Mouse (Mus musculus): Measurements from ENCODE around the gene Tpm1. TPM values are rescaled to one million over a fixed set of nuclear protein-coding genes. Genes with fewer than 3 reads are reported as not detected.
A peak's percentile ranks its signal among the peaks of the same experiment; 100 is the strongest.

Gene Tpm1
- total and polyA plus RNA-seq, 2 experiments: 16.1 to 35.0 TPM

DNA sequence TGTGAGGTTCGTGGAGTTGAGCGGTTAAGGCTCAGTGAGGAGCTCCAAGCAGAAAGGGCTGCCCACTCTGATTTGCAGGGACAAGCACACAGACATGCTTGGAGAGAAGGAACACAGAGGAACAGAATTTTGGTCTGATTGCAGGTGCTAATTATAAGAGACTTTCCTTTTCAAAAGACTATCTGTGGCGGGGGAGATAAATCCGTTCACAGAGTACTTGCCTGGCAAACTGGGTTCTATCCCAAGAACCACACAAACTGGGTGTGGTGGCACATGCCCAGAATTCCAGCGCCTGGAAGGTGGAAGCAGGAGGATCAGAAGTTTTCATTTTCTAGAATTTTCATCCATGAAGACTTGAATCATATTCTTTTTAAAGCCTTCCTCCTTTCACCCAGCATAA is 72.1 kb downstream of the Tpm1 start:
- Histone ChIP-seq H3K27ac (replicated peaks; ENCODE audit: insufficient read depth, low read depth, low read length) (no peak overlapping the region), H3K36me3 (ENCODE audit: control insufficient read depth, insufficient read depth, low read length) (no peaks in the 10 kb centered on the region), H3K27me3 (ENCODE audit: control insufficient read depth, insufficient read depth, low read length) (no peaks in the 10 kb centered on the region), H3K79me2 (ENCODE audit: control insufficient read depth, insufficient read depth, low read length) (no peaks in the 10 kb centered on the region; the same call in 1 of the 2 replicates), H3K9ac (ENCODE audit: low read depth, low read length) (no peak overlapping the region), H3K4me1 (ENCODE audit: control insufficient read depth, insufficient read depth, low read length) (no peaks in the 10 kb centered on the region), H3K4me3 (ENCODE audit: insufficient read depth, low read depth, low read length) (no peak overlapping the region)
- 82% methylated on average over 5 of the region's 5 CpGs for WGBS
- no peak for DNase-seq (ENCODE audit: extremely low read depth, low read depth, low spot score)
- no peak for TF ChIP-seq POLR2A (IDR thresholded peaks at IDR 0.05; ENCODE audit: extremely low read depth, insufficient read depth, low read length)
- no peak for TF ChIP-seq CTCF (IDR thresholded peaks at IDR 0.05; ENCODE audit: low read depth, low read length)

DNA sequence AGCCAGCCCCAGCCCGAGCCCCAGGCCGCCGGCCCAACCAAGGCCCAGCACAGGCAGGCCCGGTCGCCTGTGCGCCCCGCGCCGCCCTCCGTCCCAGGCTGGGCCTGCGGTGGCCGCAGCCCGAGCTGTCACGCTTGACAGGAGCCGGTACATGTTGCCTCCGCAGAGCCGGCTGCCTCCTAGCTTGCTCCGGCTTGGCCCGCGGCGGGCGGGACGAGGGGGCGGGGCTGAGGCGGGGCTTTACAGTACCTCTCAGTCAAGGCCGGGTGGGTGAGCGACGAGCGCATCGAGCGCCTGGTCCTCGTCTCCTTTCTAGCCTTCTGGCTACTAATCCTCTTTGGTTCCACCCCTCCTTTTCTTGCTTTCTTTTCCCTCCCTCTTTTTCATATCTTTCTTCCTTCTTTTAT is 74.0 kb downstream of the Tpm1 start, which contains the start of gene Lactb:
Gene Lactb (minus strand): TSS at position 246 of the 407 bp plus-strand sequence.
- TF ChIP-seq POLR2A (IDR thresholded peaks at IDR 0.05; ENCODE audit: extremely low read depth, insufficient read depth, low read length): peak; percentile 76
- TF ChIP-seq CTCF (IDR thresholded peaks at IDR 0.05; ENCODE audit: low read depth, low read length): no peak
- H3K27ac ChIP-seq (replicated peaks; ENCODE audit: insufficient read depth, low read depth, low read length): peak within 1 kb of the TSS; percentile 87
- H3K79me2 ChIP-seq (ENCODE audit: control insufficient read depth, insufficient read depth, low read length): no peaks in the 10 kb centered on the region; the same call in 1 of the 2 replicates
- WGBS: under 1% methylated on average over 32 of the region's 32 CpGs
- H3K27me3 ChIP-seq (ENCODE audit: control insufficient read depth, insufficient read depth, low read length): no peaks in the 10 kb centered on the region
- peak; percentile 68 for DNase-seq (ENCODE audit: extremely low read depth, low read depth, low spot score)
- peaks cover 5% of the 10 kb centered on the region; the same call in 1 of the 2 replicates for H3K36me3 ChIP-seq (ENCODE audit: control insufficient read depth, insufficient read depth, low read length)
- peak within 1 kb of the TSS; percentile 91 for H3K9ac ChIP-seq (ENCODE audit: low read depth, low read length)
- H3K4me3 ChIP-seq (ENCODE audit: insufficient read depth, low read depth, low read length): peak within 1 kb of the TSS; percentile 80
- H3K4me1 ChIP-seq (ENCODE audit: control insufficient read depth, insufficient read depth, low read length): no peaks in the 10 kb centered on the region

DNA sequence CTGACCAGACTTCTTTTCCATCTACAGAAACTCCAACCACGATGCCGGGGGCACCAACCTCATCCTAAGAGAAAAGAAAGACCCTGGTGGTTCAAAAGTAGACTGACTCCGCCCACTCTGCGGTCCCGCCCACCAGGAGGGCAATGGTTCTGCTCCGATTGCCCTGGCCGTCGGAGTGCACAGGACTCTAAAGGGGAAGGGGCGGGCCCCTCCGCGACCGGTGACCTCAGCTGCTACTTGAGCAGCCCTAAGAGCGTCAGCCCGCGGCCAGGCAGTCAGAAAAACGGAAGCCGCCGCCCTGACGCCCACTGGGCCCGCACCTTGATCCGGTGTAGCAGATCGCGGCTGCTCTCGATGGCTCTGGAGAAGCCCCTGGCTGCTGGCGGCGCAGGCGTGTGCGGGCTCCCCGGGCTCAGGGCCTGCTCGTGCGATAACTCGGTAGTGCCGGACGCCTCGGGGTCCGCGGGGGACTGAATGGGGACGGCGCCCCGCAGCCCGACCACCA is 74.4 kb downstream of the Tpm1 start:
- peak overlapping the region; percentile 91 for H3K9ac ChIP-seq (ENCODE audit: low read depth, low read length)
- no peaks in the 10 kb centered on the region for H3K4me1 ChIP-seq (ENCODE audit: control insufficient read depth, insufficient read depth, low read length)
- peak; percentile 81 for DNase-seq (ENCODE audit: extremely low read depth, low read depth, low spot score)
- no peaks in the 10 kb centered on the region for H3K27me3 ChIP-seq (ENCODE audit: control insufficient read depth, insufficient read depth, low read length)
- TF ChIP-seq CTCF (IDR thresholded peaks at IDR 0.05; ENCODE audit: low read depth, low read length) (0 out of 2 replicates have a peak, but pooled peaks have one; percentile 11), POLR2A (IDR thresholded peaks at IDR 0.05; ENCODE audit: extremely low read depth, insufficient read depth, low read length) (peak; percentile 55; the same call in 1 of the 2 replicates)
- no peaks in the 10 kb centered on the region; the same call in 1 of the 2 replicates for H3K79me2 ChIP-seq (ENCODE audit: control insufficient read depth, insufficient read depth, low read length)
- peak overlapping the region; percentile 87 for H3K27ac ChIP-seq (replicated peaks; ENCODE audit: insufficient read depth, low read depth, low read length)
- WGBS: 1% methylated on average over 41 of the region's 41 CpGs
- H3K36me3 ChIP-seq (ENCODE audit: control insufficient read depth, insufficient read depth, low read length): peaks cover 8% of the 10 kb centered on the region; the same call in 1 of the 2 replicates
- peak overlapping the region; percentile 80 for H3K4me3 ChIP-seq (ENCODE audit: insufficient read depth, low read depth, low read length)

Other genes starting within 250 kb of the Tpm1 start
- gene Aph1c, start 214.7 kb downstream of the Tpm1 start, total RNA-seq (2014; rRNA removed): 0.65 and 1.5 TPM in 2 replicates
- 0.43 and 0.97 TPM in 2 replicates for gene Aph1c, start 214.7 kb downstream of the Tpm1 start, polyA plus RNA-seq (2012; rRNA removed)
- 4.1 and 4.3 TPM in 2 replicates for gene Rab8b, start 129.7 kb downstream of the Tpm1 start, total RNA-seq (2014; rRNA removed)
- 0.85 and 1.4 TPM in 2 replicates for gene Rab8b, start 129.7 kb downstream of the Tpm1 start, polyA plus RNA-seq (2012; rRNA removed)
- gene Rps27l, start 103.3 kb downstream of the Tpm1 start, total RNA-seq (2014; rRNA removed): 474 and 535 TPM in 2 replicates
- 84.6 and 99.6 TPM in 2 replicates for gene Rps27l, start 103.3 kb downstream of the Tpm1 start, polyA plus RNA-seq (2012; rRNA removed)
- gene Lactb, start 73.9 kb downstream of the Tpm1 start, total RNA-seq (2014; rRNA removed): 37.0 and 41.4 TPM in 2 replicates
- gene Lactb, start 73.9 kb downstream of the Tpm1 start, polyA plus RNA-seq (2012; rRNA removed): 24.4 and 33.6 TPM in 2 replicates

All from liver, adult 2 months (tissue).